Mouse (Mus musculus) embryonic fibroblast, embryonic 13.5 days (primary cell): Measurements from ENCODE around the gene Ak5. TPM values are rescaled to one million over a fixed set of nuclear protein-coding genes. Genes with fewer than 3 reads are reported as not detected.

ENCODE experiments used
- H3K27ac ChIP-seq: 2 replicates; pipeline ENCODE4 v1.5.1; 2012; ENCODE audit warnings: low read length, control low read depth, inconsistent platforms; ENCODE audit not compliant: insufficient read depth
- H3K4me1 ChIP-seq: 2 replicates; pipeline ENCODE4 v1.6.1; 2011; ENCODE audit warnings: low read length; ENCODE audit not compliant: control insufficient read depth, insufficient read depth
- H3K4me3 ChIP-seq: 2 replicates; pipeline ENCODE4 v1.5.1; 2011; ENCODE audit warnings: mild to moderate bottlenecking, control low read depth, low read length; ENCODE audit not compliant: insufficient read depth
- CTCF ChIP-seq: IDR thresholded peaks from 2 replicates; pipeline ENCODE4 v1.5.1; 2011; ENCODE audit warnings: mild to moderate bottlenecking, control low read depth, low read length, moderate library complexity, borderline replicate concordance; ENCODE audit not compliant: insufficient read depth
- POLR2A ChIP-seq: IDR thresholded peaks from 2 replicates; pipeline ENCODE4 v1.6.1; 2011; ENCODE audit warnings: low read depth, mild to moderate bottlenecking, control low read depth, low read length, moderate library complexity
- polyA plus RNA-seq: library from polyadenylated mRNA; stranded (reverse); fragments of >200 nt; gene quantifications from 2 replicates; pipeline ENCODE4 v1.2.4, GENCODE M21; 2011; ENCODE audit warnings: low read depth; ENCODE audit not compliant: missing spikeins, insufficient read length

Gene Ak5
- polyA plus RNA-seq, 1 experiment: 28.3 TPM

- Histone ChIP-seq H3K4me3 (no peak overlapping the region), H3K4me1 (peaks cover 12% of the 10 kb centered on the region), H3K27ac (peak overlapping the region; percentile 95)
- TF ChIP-seq POLR2A (no peak), CTCF (no peak)
These were observed 184.0 kb downstream of the Ak5 start for GRCm38 (mm10) chr3:152484206-152484605.

- Histone ChIP-seq H3K27ac (peak overlapping the region; percentile 95), H3K4me3 (no peak overlapping the region), H3K4me1 (peaks cover 12% of the 10 kb centered on the region)
- TF ChIP-seq POLR2A (no peak; the same call in 1 of the 2 replicates), CTCF (no peak)
These were observed 184.4 kb downstream of the Ak5 start for GRCm38 (mm10) chr3:152483800-152484199.

- TF ChIP-seq CTCF: no peak
- TF ChIP-seq POLR2A: no peak
- H3K4me3 ChIP-seq: no peak overlapping the region
- H3K27ac ChIP-seq: no peak overlapping the region
- H3K4me1 ChIP-seq: peaks cover 16% of the 10 kb centered on the region
These were observed 186.0 kb downstream of the Ak5 start for GRCm38 (mm10) chr3:152482182-152482581.

GRCm38 (mm10) chr3:152480336-152480735 lies 187.8 kb downstream of the Ak5 start:
- peaks cover 16% of the 10 kb centered on the region for H3K4me1 ChIP-seq
- H3K27ac ChIP-seq: no peak overlapping the region
- H3K4me3 ChIP-seq: no peak overlapping the region
- no peak for TF ChIP-seq POLR2A
- TF ChIP-seq CTCF: no peak

- H3K27ac ChIP-seq: peak overlapping the region; percentile 86
- H3K4me1 ChIP-seq: peaks cover 6% of the 10 kb centered on the region; the same call in 1 of the 2 replicates
- peak overlapping the region; percentile 28 for H3K4me3 ChIP-seq
- peak; percentile 54 for TF ChIP-seq POLR2A
- TF ChIP-seq CTCF: no peak
These were observed 189.3 kb downstream of the Ak5 start for GRCm38 (mm10) chr3:152478599-152479435.

- TF ChIP-seq POLR2A (peak; percentile 27; the same call in 1 of the 2 replicates), CTCF (peak; percentile 47; the same call in 1 of the 2 replicates)
- peak overlapping the region; percentile 86 for H3K27ac ChIP-seq
- H3K4me3 ChIP-seq: peak overlapping the region; percentile 28
- H3K4me1 ChIP-seq: peaks cover 3% of the 10 kb centered on the region; the same call in 1 of the 2 replicates
These were observed 190.2 kb downstream of the Ak5 start for GRCm38 (mm10) chr3:152477796-152478527.

- Histone ChIP-seq H3K4me1 (peaks cover 3% of the 10 kb centered on the region; the same call in 1 of the 2 replicates), H3K27ac (no peak overlapping the region), H3K4me3 (no peak overlapping the region)
- TF ChIP-seq CTCF: no peak
These were observed 192.3 kb downstream of the Ak5 start for GRCm38 (mm10) chr3:152475894-152476293.

GRCm38 (mm10) chr3:152475278-152475669 lies 192.9 kb downstream of the Ak5 start:
- Histone ChIP-seq H3K27ac (no peak overlapping the region), H3K4me3 (no peak overlapping the region), H3K4me1 (peaks cover 3% of the 10 kb centered on the region; the same call in 1 of the 2 replicates)
- TF ChIP-seq POLR2A: no peak
- TF ChIP-seq CTCF: no peak

GRCm38 (mm10) chr3:152474582-152475277 lies 193.4 kb downstream of the Ak5 start:
- peaks cover 3% of the 10 kb centered on the region; the same call in 1 of the 2 replicates for H3K4me1 ChIP-seq
- no peak overlapping the region for H3K27ac ChIP-seq
- H3K4me3 ChIP-seq: no peak overlapping the region
- TF ChIP-seq POLR2A: no peak
- TF ChIP-seq CTCF: peak; percentile 47; the same call in 1 of the 2 replicates
